Mouse (Mus musculus) brain, embryonic 14.5 days (tissue): ENCODE data around the gene Mios. TPM values are rescaled to one million over a fixed set of nuclear protein-coding genes. Genes with fewer than 3 reads are reported as not detected.

ENCODE experiments used
- DNase-seq: peaks from one replicate; pipeline ENCODE4 v3.0.0-alpha.2; 2011; ENCODE audit warnings: low read depth
- CTCF ChIP-seq: fragments of 200-500 bp; IDR thresholded peaks from 2 replicates; pipeline ENCODE4 v1.5.1; 2012; ENCODE audit warnings: inconsistent platforms, mild to moderate bottlenecking, moderate library complexity, borderline replicate concordance; ENCODE audit not compliant: insufficient read depth, insufficient read length; ENCODE audit errors: extremely low read depth
- POLR2A ChIP-seq: fragments of 200-500 bp; IDR thresholded peaks from 2 replicates; pipeline ENCODE4 v1.6.1; 2012; ENCODE audit warnings: mild to moderate bottlenecking, inconsistent platforms, borderline replicate concordance; ENCODE audit not compliant: poor library complexity, insufficient read depth, insufficient read length, severe bottlenecking; ENCODE audit errors: extremely low read depth
- polyA plus RNA-seq: library from polyadenylated mRNA; depleted of rRNA; stranded (reverse); fragments of >200 nt; gene quantifications from 2 replicates; pipeline ENCODE4 v1.2.3, GENCODE M21; 2012; rRNA removed

Gene Mios
- polyA plus RNA-seq, 1 experiment, result 14.2 TPM

GRCm38 (mm10) chr6:8278426-8279002, 69.5 kb downstream of the Mios start:
- no peak for DNase-seq
- no peak for TF ChIP-seq POLR2A
- TF ChIP-seq CTCF, result peak; percentile 43; the same call in 1 of the 2 replicates

- TF ChIP-seq POLR2A (no peak), CTCF (no peak)
- DNase-seq, result no peak
These were observed 74.2 kb downstream of the Mios start for GRCm38 (mm10) chr6:8283255-8283654.

GRCm38 (mm10) chr6:8285401-8285960, 76.5 kb downstream of the Mios start:
- DNase-seq, result no peak
- TF ChIP-seq POLR2A, result no peak

Other genes starting within 250 kb of the Mios start
- gene Col28a1, start 16.6 kb upstream of the Mios start, polyA plus RNA-seq, result 0.34 and 0.78 TPM in 2 replicates
- 36.1 and 48.9 TPM in 2 replicates for gene Rpa3, start 50.0 kb downstream of the Mios start, polyA plus RNA-seq
- gene Umad1, start 50.1 kb downstream of the Mios start, polyA plus RNA-seq, result 27.3 and 28.0 TPM in 2 replicates
- gene Gm45062, start 50.2 kb downstream of the Mios start, polyA plus RNA-seq, result 15.5 and 22.1 TPM in 2 replicates